Mouse (Mus musculus) limb, embryonic 15.5 days (tissue): Measurements from ENCODE around the gene Gabrb3. TPM values are rescaled to one million over a fixed set of nuclear protein-coding genes. Genes with fewer than 3 reads are reported as not detected.

Experiments used
- ATAC-seq: fragments of 200-750 bp; cut with Nextera tagmentation; 2 replicates; pipeline ENCODE4 v1.8.0; 2017; ENCODE audit warnings: low read depth, moderate TSS enrichment; ENCODE audit not compliant: insufficient number of reproducible peaks, low FRiP score, low TSS enrichment
- H3K27ac ChIP-seq: fragments of 300-500 bp; sonication (generic); 2 replicates; pipeline ENCODE4 v1.5.1; 2015; ENCODE audit warnings: moderate library complexity, mild to moderate bottlenecking, inconsistent platforms
- H3K27me3 ChIP-seq: fragments of 300-500 bp; sonication (generic); 2 replicates; pipeline ENCODE4 v1.6.1; 2015; ENCODE audit warnings: inconsistent platforms
- H3K36me3 ChIP-seq: fragments of 300-500 bp; sonication (generic); 2 replicates; pipeline ENCODE4 v1.6.1; 2015; ENCODE audit warnings: inconsistent platforms
- H3K4me1 ChIP-seq: fragments of 300-500 bp; sonication (generic); 2 replicates; pipeline ENCODE4 v1.6.1; 2015; ENCODE audit warnings: inconsistent platforms
- H3K4me2 ChIP-seq: fragments of 300-500 bp; sonication (generic); 2 replicates; pipeline ENCODE4 v1.6.1; 2015; ENCODE audit warnings: mild to moderate bottlenecking, inconsistent platforms
- H3K4me3 ChIP-seq: fragments of 300-500 bp; sonication (generic); 2 replicates; pipeline ENCODE4 v1.5.1; 2015; ENCODE audit warnings: mild to moderate bottlenecking, inconsistent platforms
- H3K9ac ChIP-seq: fragments of 300-500 bp; sonication (generic); 2 replicates; pipeline ENCODE4 v1.6.1; 2015; ENCODE audit warnings: inconsistent platforms
- H3K9me3 ChIP-seq: fragments of 300-500 bp; sonication (generic); 2 replicates; pipeline ENCODE4 v1.6.1; 2016; ENCODE audit warnings: inconsistent platforms
- WGBS: fragments of 180-500 bp; shearing (Covaris S2); methylation state at CpG from one replicate; pipeline ENCODE4 v1.1.7; 2015; 5-methylcytosine and 5-hydroxymethylcytosine counted together
- polyA plus RNA-seq: library from polyadenylated mRNA; unstranded; fragments of >200 nt; fragmentation: Nextera tagmentation; extraction: Ambion mirVana; gene quantifications from 2 replicates; pipeline ENCODE4 v1.2.1, GENCODE M21; 2015

Gabrb3 gene
- polyA plus RNA-seq, 1 experiment from 2014 or later = 1.4 TPM

DNA sequence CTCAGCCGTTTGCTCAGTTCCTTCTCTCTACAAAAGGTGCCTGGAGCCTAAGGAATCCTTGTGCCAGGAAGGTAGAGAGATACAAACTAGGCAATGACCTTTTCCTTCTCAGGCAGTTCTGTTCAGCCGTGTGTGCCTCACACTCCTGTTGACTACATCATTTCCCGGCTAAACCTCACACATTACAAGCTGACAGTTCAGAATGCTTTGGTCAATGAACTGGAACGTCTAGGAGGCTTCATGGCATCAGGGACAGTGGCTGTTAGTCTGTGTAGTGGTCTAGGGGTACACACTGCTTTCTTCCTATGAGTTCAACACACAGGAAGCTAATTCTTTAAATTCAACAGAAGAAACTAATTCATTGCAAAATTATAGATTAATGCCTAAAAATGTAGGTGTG is 216.2 kb downstream of the Gabrb3 start:
- no peaks in the 10 kb centered on the region for H3K4me1 ChIP-seq
- ATAC-seq = no peak
- H3K4me3 ChIP-seq = no peak overlapping the region
- no peak overlapping the region for H3K27ac ChIP-seq
- H3K9me3 ChIP-seq = no peaks in the 10 kb centered on the region
- H3K27me3 ChIP-seq = no peaks in the 10 kb centered on the region
- 67% methylated on average over 4 of the region's 4 CpGs for WGBS
- no peaks in the 10 kb centered on the region for H3K36me3 ChIP-seq
- no peak overlapping the region for H3K9ac ChIP-seq
- no peak overlapping the region for H3K4me2 ChIP-seq

DNA sequence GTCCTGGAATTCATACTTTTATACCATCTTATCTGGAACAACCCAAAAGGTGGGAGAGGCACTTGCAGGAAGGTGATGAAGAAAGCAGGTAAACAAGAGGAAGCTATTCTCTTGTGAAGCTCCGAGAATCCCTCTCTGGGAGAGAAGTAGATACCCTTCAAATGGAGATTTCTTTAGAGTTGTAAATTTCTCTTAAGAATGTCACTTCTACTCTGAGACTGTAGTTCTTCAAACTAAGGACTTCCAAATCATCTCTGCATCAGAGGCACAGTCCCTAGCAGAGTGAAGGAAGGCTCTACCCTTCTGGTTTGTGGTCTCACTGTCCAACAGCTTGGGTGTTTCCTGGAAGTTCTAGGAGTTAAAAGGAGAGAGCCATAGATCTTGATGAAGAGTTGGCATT is 221.3 kb downstream of the Gabrb3 start:
- no peak overlapping the region for H3K9ac ChIP-seq
- no peaks in the 10 kb centered on the region for H3K27me3 ChIP-seq
- H3K36me3 ChIP-seq = no peaks in the 10 kb centered on the region
- no peak overlapping the region for H3K4me2 ChIP-seq
- no peaks in the 10 kb centered on the region for H3K9me3 ChIP-seq
- no peak for ATAC-seq
- H3K27ac ChIP-seq = no peak overlapping the region
- H3K4me1 ChIP-seq = no peaks in the 10 kb centered on the region
- H3K4me3 ChIP-seq = no peak overlapping the region
- WGBS = 43% methylated on average over 1 of the region's 1 CpGs

DNA sequence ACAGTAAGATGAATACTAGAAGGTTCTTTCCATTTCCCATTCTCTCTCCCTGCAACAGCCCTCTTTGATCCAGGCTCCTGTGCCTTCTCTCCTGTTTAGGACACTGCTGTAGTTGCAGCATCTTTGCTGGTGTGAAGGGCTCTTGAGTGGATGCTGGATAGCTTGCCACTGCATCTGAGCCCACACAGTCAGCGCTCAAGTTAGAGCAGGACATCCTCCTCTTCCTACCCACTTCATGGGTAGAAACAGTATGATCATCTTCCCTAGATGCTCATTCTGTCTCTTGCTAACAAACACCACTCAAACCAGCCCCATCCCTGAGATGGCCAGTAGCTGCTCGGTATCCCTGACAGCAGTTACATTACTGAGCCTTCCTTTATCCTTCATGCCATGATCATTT is 227.9 kb downstream of the Gabrb3 start:
- Histone ChIP-seq H3K27ac (no peak overlapping the region), H3K36me3 (no peaks in the 10 kb centered on the region), H3K4me2 (no peak overlapping the region), H3K4me1 (no peaks in the 10 kb centered on the region), H3K4me3 (no peak overlapping the region), H3K9ac (no peak overlapping the region), H3K9me3 (no peaks in the 10 kb centered on the region), H3K27me3 (no peaks in the 10 kb centered on the region)
- ATAC-seq = no peak
- 92% methylated on average over 2 of the region's 2 CpGs for WGBS

- no peak overlapping the region for H3K4me3 ChIP-seq
- H3K27ac ChIP-seq = no peak overlapping the region
- no peaks in the 10 kb centered on the region for H3K27me3 ChIP-seq
- no peak overlapping the region for H3K9ac ChIP-seq
- H3K9me3 ChIP-seq = no peaks in the 10 kb centered on the region
- no peak overlapping the region for H3K4me2 ChIP-seq
- no peaks in the 10 kb centered on the region for H3K36me3 ChIP-seq
- ATAC-seq = no peak
- H3K4me1 ChIP-seq = no peaks in the 10 kb centered on the region
- WGBS = 87% methylated on average over 4 of the region's 4 CpGs
Measured at GRCm38 (mm10) chr7:57648136-57648755, 228.8 kb downstream of the Gabrb3 start.

DNA sequence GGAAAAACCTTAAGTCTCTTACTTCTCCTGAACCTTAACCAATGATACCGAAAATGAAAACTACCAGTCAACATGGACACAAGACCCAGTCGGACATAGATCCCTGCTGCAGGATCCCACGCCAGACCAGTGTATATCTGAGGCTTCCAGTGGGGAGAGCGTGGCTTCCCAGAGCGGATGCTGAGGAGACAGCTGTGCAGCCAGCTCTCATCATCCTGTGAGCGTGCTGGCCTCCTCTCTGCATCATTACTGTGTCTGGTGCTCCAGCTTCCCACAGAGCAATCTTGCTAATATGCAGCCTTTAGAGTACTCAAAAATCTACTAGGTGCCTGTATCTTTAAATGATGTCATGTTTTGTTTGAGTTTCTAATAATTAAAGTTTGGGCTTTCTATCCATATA is 257.9 kb downstream of the Gabrb3 start:
- Histone ChIP-seq H3K27ac (no peak overlapping the region), H3K4me3 (no peak overlapping the region), H3K36me3 (no peaks in the 10 kb centered on the region), H3K27me3 (no peaks in the 10 kb centered on the region), H3K4me1 (no peaks in the 10 kb centered on the region), H3K9ac (no peak overlapping the region), H3K4me2 (no peak overlapping the region), H3K9me3 (no peaks in the 10 kb centered on the region)
- no peak for ATAC-seq
- WGBS = 84% methylated on average over 6 of the region's 6 CpGs

DNA sequence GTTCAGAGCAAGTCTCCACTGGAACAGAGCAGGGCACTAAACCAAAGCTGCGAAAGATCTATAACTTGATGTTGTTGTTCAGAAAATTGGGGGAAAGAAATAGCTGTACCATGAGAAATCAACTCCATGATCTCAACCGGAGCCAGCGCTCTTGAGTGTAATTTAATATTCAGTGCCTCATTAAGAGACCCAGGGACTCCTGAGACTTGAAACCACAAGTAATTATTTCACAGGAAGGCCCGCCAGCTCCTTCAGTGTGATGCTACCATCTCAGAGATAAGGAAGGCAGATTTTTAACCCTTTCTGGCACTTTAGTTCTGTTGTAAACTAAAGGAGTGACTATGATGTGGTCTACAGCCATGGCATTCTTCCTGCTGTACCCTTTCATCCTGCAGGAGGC is 270.3 kb downstream of the Gabrb3 start:
- WGBS = 62% methylated on average over 4 of the region's 4 CpGs
- H3K4me3 ChIP-seq = no peak overlapping the region

GRCm38 (mm10) chr7:57700370-57700769 is 280.9 kb downstream of the Gabrb3 start:
- Histone ChIP-seq H3K4me1 (no peaks in the 10 kb centered on the region), H3K36me3 (no peaks in the 10 kb centered on the region), H3K27me3 (no peaks in the 10 kb centered on the region), H3K27ac (no peak overlapping the region), H3K4me3 (no peak overlapping the region), H3K9me3 (no peaks in the 10 kb centered on the region), H3K4me2 (no peak overlapping the region), H3K9ac (no peak overlapping the region)
- 77% methylated on average over 7 of the region's 7 CpGs for WGBS
- no peak for ATAC-seq

More for the DNA sequence above, 270.3 kb downstream of the Gabrb3 start:
- no peak overlapping the region for H3K4me2 ChIP-seq
- H3K27me3 ChIP-seq = no peaks in the 10 kb centered on the region
- no peaks in the 10 kb centered on the region for H3K9me3 ChIP-seq
- no peak overlapping the region for H3K27ac ChIP-seq
- no peaks in the 10 kb centered on the region for H3K36me3 ChIP-seq
- no peak overlapping the region for H3K9ac ChIP-seq
- ATAC-seq = no peak
- no peaks in the 10 kb centered on the region for H3K4me1 ChIP-seq

- Histone ChIP-seq H3K36me3 (no peaks in the 10 kb centered on the region), H3K9ac (no peak overlapping the region), H3K27ac (no peak overlapping the region), H3K4me2 (no peak overlapping the region), H3K4me3 (no peak overlapping the region), H3K4me1 (no peaks in the 10 kb centered on the region), H3K27me3 (no peaks in the 10 kb centered on the region), H3K9me3 (no peaks in the 10 kb centered on the region)
- ATAC-seq = no peak
Measured at GRCm38 (mm10) chr7:57701046-57701445, 281.6 kb downstream of the Gabrb3 start.

DNA sequence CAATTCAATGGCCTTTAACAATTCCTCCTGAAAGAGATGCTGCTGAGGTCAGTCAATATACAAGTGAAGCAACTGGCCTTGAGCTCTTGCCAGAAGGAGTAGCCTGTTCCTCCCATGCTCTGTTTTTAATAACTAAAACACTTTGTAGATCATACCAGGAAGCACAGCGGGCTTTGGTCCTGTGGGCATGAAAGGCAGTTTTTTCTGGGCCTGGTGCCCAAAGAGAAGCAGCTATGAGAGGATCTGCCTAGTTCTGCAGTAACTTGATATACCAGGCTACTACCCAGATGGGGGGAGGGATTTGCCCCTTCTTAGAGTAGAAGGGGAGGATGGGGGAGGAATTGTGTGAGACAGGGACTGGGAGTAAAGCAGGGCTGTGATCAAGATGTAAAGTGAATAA is 284.1 kb downstream of the Gabrb3 start:
- H3K27me3 ChIP-seq = no peaks in the 10 kb centered on the region
- no peaks in the 10 kb centered on the region for H3K9me3 ChIP-seq
- no peak for ATAC-seq
- no peak overlapping the region for H3K27ac ChIP-seq
- no peak overlapping the region for H3K9ac ChIP-seq
- no peak overlapping the region for H3K4me3 ChIP-seq
- H3K4me2 ChIP-seq = no peak overlapping the region
- H3K4me1 ChIP-seq = no peaks in the 10 kb centered on the region
- WGBS = 46% methylated on average over 1 of the region's 1 CpGs
- no peaks in the 10 kb centered on the region for H3K36me3 ChIP-seq

- Histone ChIP-seq H3K4me2 (no peak overlapping the region), H3K27me3 (no peaks in the 10 kb centered on the region), H3K36me3 (no peaks in the 10 kb centered on the region), H3K4me1 (no peaks in the 10 kb centered on the region), H3K9ac (no peak overlapping the region), H3K4me3 (no peak overlapping the region), H3K27ac (no peak overlapping the region), H3K9me3 (no peaks in the 10 kb centered on the region)
- WGBS = 89% methylated on average over 6 of the region's 6 CpGs
- no peak for ATAC-seq
Measured at GRCm38 (mm10) chr7:57706092-57706491, 286.6 kb downstream of the Gabrb3 start.

GRCm38 (mm10) chr7:57706976-57707740 is 287.7 kb downstream of the Gabrb3 start:
- Histone ChIP-seq H3K4me2 (no peak overlapping the region), H3K27me3 (no peaks in the 10 kb centered on the region), H3K36me3 (no peaks in the 10 kb centered on the region), H3K4me3 (no peak overlapping the region), H3K9me3 (no peaks in the 10 kb centered on the region), H3K4me1 (no peaks in the 10 kb centered on the region), H3K9ac (no peak overlapping the region), H3K27ac (no peak overlapping the region)
- 64% methylated on average over 7 of the region's 7 CpGs for WGBS
- no peak for ATAC-seq

DNA sequence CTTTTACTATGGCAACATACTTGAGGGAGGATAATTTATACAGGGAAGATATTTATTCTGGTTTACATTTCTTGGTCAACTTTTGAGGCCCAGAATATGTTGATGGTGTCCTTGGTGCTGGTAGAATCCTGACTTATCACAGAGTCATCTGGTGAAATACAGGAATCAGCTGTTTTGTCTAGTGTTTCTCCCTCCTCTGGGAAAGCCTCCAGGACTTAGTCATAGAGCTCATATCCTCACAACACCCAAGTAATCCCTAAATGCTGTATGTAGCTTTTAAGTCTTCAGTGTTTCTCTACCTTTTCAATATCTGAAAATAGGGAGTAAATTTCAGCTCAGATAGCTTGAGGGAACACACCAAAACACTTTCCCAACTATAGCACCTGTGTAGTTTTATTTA is 292.2 kb downstream of the Gabrb3 start:
- Histone ChIP-seq H3K4me3 (no peak overlapping the region), H3K9ac (no peak overlapping the region), H3K27ac (no peak overlapping the region), H3K4me2 (no peak overlapping the region), H3K9me3 (no peaks in the 10 kb centered on the region), H3K4me1 (no peaks in the 10 kb centered on the region), H3K36me3 (no peaks in the 10 kb centered on the region), H3K27me3 (no peaks in the 10 kb centered on the region)
- no peak for ATAC-seq
